8 mouse cellular contexts compared by ENCODE assay signal in genomic region chr6:49096933-49097461, GRCm38 (mm10). TPM values are rescaled to one million over a fixed set of nuclear protein-coding genes. Genes with fewer than 3 reads are reported as not detected.
DNase-seq lines count a peak whose midpoint lies in the region; ATAC-seq and TF ChIP-seq lines count a peak whose summit lies in the region.

No protein-coding gene starts in this region.

- peaks cover 10% of the 10 kb centered on the region for H3K4me1 ChIP-seq in embryonic fibroblast, embryonic 13.5 days (ENCODE audit: control insufficient read depth, insufficient read depth, low read length)
- peaks cover 28 to 45% of the 10 kb centered on the region in 2 experiments for H3K4me1 ChIP-seq in heart, embryonic 14.5 days (ENCODE audit: control insufficient read depth in 2 of 2, insufficient read depth in 2 of 2, low read length in 2 of 2)
- peaks cover 30% of the 10 kb centered on the region for H3K4me1 ChIP-seq in lung, embryonic 16.5 days (replicated peaks; ENCODE audit: control insufficient read depth, insufficient read depth, low read length)
- H3K4me1 ChIP-seq in small intestine, adult 2 months (ENCODE audit: control insufficient read depth, insufficient read depth, insufficient read length, low read length), result peaks cover 7% of the 10 kb centered on the region; the same call in 1 of the 2 replicates

- peak overlapping the region; percentile 32; the same call in 1 of the 2 replicates for H3K9ac ChIP-seq in heart, embryonic 14.5 days (ENCODE audit: low read length)
- H3K9ac ChIP-seq in lung, embryonic 16.5 days (ENCODE audit: low read length), result peak overlapping the region; percentile 45

- H3K4me2 ChIP-seq in heart, embryonic 14.5 days (ENCODE audit: low read length), result peak overlapping the region; percentile 56
- H3K4me2 ChIP-seq in lung, embryonic 16.5 days (ENCODE audit: low read depth, low read length), result peak overlapping the region; percentile 24

- H3K36me3 ChIP-seq in heart, embryonic 14.5 days (ENCODE audit: control insufficient read depth, insufficient read depth, low read length), result peaks cover 36% of the 10 kb centered on the region
- peaks cover 4% of the 10 kb centered on the region; the same call in 1 of the 2 replicates for H3K36me3 ChIP-seq in lung, embryonic 16.5 days (ENCODE audit: control insufficient read depth, insufficient read depth, low read length)
- H3K36me3 ChIP-seq in small intestine, adult 2 months (ENCODE audit: control insufficient read depth, insufficient read depth, low read length), result peaks cover 4% of the 10 kb centered on the region; the same call in 1 of the 2 replicates

- no peak for TF ChIP-seq POLR2A in embryonic fibroblast, embryonic 13.5 days (IDR thresholded peaks at IDR 0.05; ENCODE audit: low read depth, low read length)
- no peak for TF ChIP-seq POLR2A in small intestine, adult 2 months (IDR thresholded peaks at IDR 0.05; ENCODE audit: low read depth, low read length)

- no peak for TF ChIP-seq CTCF in embryonic fibroblast, embryonic 13.5 days (IDR thresholded peaks at IDR 0.05; ENCODE audit: borderline replicate concordance, insufficient read depth, low read length)
- no peak for TF ChIP-seq CTCF in small intestine, adult 2 months (IDR thresholded peaks at IDR 0.05; ENCODE audit: extremely low read depth, insufficient read length, insufficient replicate concordance, low read depth, low read length)

- no peak overlapping the region for H3K4me3 ChIP-seq in embryonic fibroblast, embryonic 13.5 days (ENCODE audit: insufficient read depth, low read length)
- H3K4me3 ChIP-seq in heart, embryonic 14.5 days (ENCODE audit: control insufficient read depth in 1 of 2, insufficient read depth in 1 of 2, low read depth in 1 of 2, low read length in 2 of 2), result no peak overlapping the region
- H3K4me3 ChIP-seq in lung, embryonic 16.5 days (ENCODE audit: low read length), result 0 out of 2 replicates have a peak overlapping the region, but pooled peaks have one; percentile 3
- peak overlapping the region; percentile 12; the same call in 1 of the 2 replicates for H3K4me3 ChIP-seq in small intestine, adult 2 months (ENCODE audit: low read depth, low read length)

- WGBS in heart, embryonic 14.5 days, result 14% methylated on average over 13 of the region's 13 CpGs
- 13% methylated on average over 13 of the region's 13 CpGs for WGBS in lung, embryonic 16.5 days
- WGBS in small intestine, adult 2 months, result 12% methylated on average over 13 of the region's 13 CpGs

- ATAC-seq in heart, embryonic 14.5 days (ENCODE audit: insufficient number of reproducible peaks, insufficient read depth, low FRiP score, low read depth), result peak; percentile 71
- peak; percentile 87 for ATAC-seq in lung, embryonic 16.5 days (ENCODE audit: low read depth)

- H3K9me3 ChIP-seq in heart, embryonic 14.5 days (ENCODE audit: control insufficient read depth, low read length), result no peaks in the 10 kb centered on the region
- H3K9me3 ChIP-seq in lung, embryonic 16.5 days (ENCODE audit: control insufficient read depth, low read length), result no peaks in the 10 kb centered on the region

- DNase-seq in spleen, postnatal 10 days (ENCODE audit: low spot score in 2 of 2), result peak; percentile 54 to 76
- no peak for DNase-seq in spleen, adult 18-20 months
- peak; percentile 53 for DNase-seq in layer of hippocampus, adult 11-12 months (ENCODE audit: low spot score)
- no peak for DNase-seq in natural killer cell, adult 2 months (ENCODE audit: low spot score in 2 of 2)

- no peaks in the 10 kb centered on the region for H3K27me3 ChIP-seq in heart, embryonic 14.5 days (ENCODE audit: control insufficient read depth, insufficient read depth, low read length)
- no peaks in the 10 kb centered on the region for H3K27me3 ChIP-seq in lung, embryonic 16.5 days (ENCODE audit: control insufficient read depth, insufficient read depth, low read depth, low read length)
- H3K27me3 ChIP-seq in small intestine, adult 2 months (ENCODE audit: control insufficient read depth, insufficient read depth, low read length), result no peaks in the 10 kb centered on the region

- peak overlapping the region; percentile 89 for H3K27ac ChIP-seq in embryonic fibroblast, embryonic 13.5 days (ENCODE audit: insufficient read depth, low read length)
- H3K27ac ChIP-seq in heart, embryonic 14.5 days (replicated peaks in 1 of 2; ENCODE audit: control insufficient read depth in 1 of 2, insufficient read depth in 1 of 2, low read depth in 2 of 2, low read length in 2 of 2), result peak overlapping the region; percentile 35 to 72
- H3K27ac ChIP-seq in lung, embryonic 16.5 days (ENCODE audit: low read length), result peak overlapping the region; percentile 96
- H3K27ac ChIP-seq in small intestine, adult 2 months (ENCODE audit: insufficient read depth, low read depth, low read length), result peak overlapping the region; percentile 54

RNA-seq across cellular contexts. Expression of gene Malsu1, which starts 23.4 kb away (rescaled TPM):
- polyA plus RNA-seq in embryonic fibroblast, embryonic 13.5 days (2011; ENCODE audit: insufficient read length, low read depth, missing spikeins), result 26.8 and 33.4 TPM in 2 replicates
- polyA plus RNA-seq in heart, embryonic 14.5 days (2014; fragmentation: Nextera tagmentation; extraction: Ambion mirVana), result 59.3 and 59.8 TPM in 2 replicates
- polyA plus RNA-seq in lung, embryonic 16.5 days (2015; fragmentation: Nextera tagmentation; extraction: Ambion mirVana), result 66.4 and 77.4 TPM in 2 replicates
- 19.2 and 31.2 TPM in 2 replicates for polyA plus RNA-seq in small intestine, adult 2 months (2012; rRNA removed)

Comparison
In these comparisons a context has a peak if more than half of its experiments do, and no peak if none do; other contexts are left out.
1. DNase-seq: peak in spleen, postnatal 10 days (2 of 2) and layer of hippocampus, adult 11-12 months (single experiment); none in spleen, adult 18-20 months (0 of 2) and natural killer cell, adult 2 months (0 of 2).
2. H3K4me3 ChIP-seq: peak in lung, embryonic 16.5 days (single experiment) and small intestine, adult 2 months (single experiment); none in embryonic fibroblast, embryonic 13.5 days (single experiment) and heart, embryonic 14.5 days (0 of 2).
3. Peak in every context shown above with its lines, with median percentiles within 50 percentile points of each other: H3K27ac ChIP-seq.